Mouse (Mus musculus) G1E (cell line): ENCODE measurements around the gene Tead2.

ENCODE experiments used
- CTCF ChIP-seq: IDR thresholded peaks from 2 replicates; pipeline ENCODE4 v1.5.1; 2012; ENCODE audit warnings: low read depth, low read length, inconsistent platforms, mixed read lengths
- GATA1 ChIP-seq: IDR thresholded peaks from 2 replicates; pipeline ENCODE4 v1.6.1; 2012; ENCODE audit warnings: borderline replicate concordance, low read length, inconsistent platforms, mixed read lengths
- GATA2 ChIP-seq: IDR thresholded peaks from 2 replicates; pipeline ENCODE4 v1.6.1; 2012; ENCODE audit warnings: low read depth, low read length, inconsistent platforms, borderline replicate concordance
- TAL1 ChIP-seq: conservative IDR thresholded peaks from 2 replicates; pipeline ENCODE4 v1.6.1; 2012; ENCODE audit warnings: low read depth, low read length, inconsistent platforms, mixed read lengths

- no peak for TF ChIP-seq TAL1
- TF ChIP-seq CTCF = no peak
- no peak for TF ChIP-seq GATA1
- no peak for TF ChIP-seq GATA2
These were observed 1.8 kb upstream of the Tead2 start for GRCm38 (mm10) chr7:45213708-45214107.
